Mouse (Mus musculus) retina, postnatal 7 days (tissue): Measurements from ENCODE around the gene Pcsk6.
A peak's percentile ranks its signal among the peaks of the same experiment; 100 is the strongest.
"Not testable (repeated sequence)": the region's sequence is repeated elsewhere in the genome, so short reads cannot be mapped to it uniquely, and the experiment has no call there.

ENCODE experiments used
- DNase-seq: peaks from one replicate; pipeline ENCODE4 v3.0.0-alpha.2; 2012; ENCODE audit warnings: low read depth, low spot score

The Pcsk6 gene

DNA sequence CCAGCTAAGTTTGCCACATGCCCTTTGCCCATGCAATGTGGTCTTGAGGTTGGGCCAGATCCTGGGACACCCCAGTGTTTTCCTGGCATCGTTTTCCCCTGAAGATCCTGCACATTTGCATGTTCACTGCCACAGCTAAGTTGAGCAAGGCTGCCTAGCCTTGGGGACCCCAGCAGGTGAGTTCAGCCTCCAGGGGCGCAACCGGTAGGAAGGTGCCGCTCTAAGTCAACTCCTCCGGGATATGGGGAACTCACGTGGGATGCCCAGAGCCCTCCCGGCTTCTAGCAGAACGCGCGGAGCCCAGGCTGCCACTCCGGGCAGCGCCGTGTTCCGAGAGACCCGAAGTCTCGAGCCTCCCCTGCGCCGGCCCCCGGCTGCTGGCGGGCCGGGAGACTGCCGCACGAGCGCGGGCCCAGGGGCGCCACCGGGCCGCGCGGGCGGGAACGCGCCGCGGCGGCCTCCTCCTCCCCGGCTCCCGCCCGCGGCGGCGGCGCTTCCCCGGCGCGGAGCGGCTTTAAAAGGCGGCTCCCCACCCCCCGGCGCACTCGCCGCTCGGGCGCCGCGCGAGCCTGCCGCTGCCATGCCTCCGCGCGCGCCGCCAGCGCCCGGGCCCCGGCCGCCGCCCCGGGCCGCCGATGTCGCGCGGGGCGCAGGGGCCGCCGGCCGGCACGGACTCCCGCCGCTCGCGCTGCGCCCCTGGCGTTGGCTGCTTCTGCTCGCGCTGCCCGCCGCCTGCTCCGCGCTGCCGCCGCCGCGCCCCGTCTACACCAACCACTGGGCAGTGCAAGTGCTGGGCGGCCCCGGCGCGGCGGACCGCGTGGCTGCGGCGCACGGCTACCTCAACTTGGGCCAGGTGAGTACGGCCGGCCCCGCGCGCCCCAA, at the start of gene Pcsk6:
TSS of gene Pcsk6 (plus strand) at position 144 of the 882 bp plus-strand sequence.
- DNase-seq = peak; percentile 34

DNA sequence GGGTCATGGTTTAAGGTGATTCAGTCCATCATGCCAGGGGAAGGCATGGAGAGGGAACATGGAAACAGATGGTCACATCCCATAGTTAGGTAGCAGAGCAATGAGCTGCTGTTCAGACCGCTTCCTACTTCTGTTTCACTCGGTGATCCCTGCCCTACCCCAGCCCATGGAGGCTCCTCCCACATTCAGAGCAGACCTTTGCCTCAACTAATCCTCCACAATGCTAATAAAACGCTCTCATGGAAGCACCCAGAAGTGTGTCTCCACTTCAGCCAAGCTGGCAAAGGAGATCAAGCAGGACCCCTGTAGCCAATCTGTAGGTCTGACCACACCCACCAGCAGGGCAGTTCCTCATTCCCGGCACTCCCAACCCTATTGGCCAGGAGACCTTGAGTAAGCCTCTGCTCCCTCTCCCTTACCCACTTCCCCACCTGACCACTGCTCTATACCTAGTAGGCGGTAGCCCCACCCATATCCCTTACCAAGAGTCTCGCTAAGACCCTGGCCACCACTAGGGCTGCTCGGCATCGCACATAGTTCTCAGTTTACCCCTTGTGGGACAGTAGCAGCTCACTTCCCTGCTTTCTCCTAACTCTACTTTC, 47.8 kb upstream of the Pcsk6 start:
- DNase-seq = no peak

DNA sequence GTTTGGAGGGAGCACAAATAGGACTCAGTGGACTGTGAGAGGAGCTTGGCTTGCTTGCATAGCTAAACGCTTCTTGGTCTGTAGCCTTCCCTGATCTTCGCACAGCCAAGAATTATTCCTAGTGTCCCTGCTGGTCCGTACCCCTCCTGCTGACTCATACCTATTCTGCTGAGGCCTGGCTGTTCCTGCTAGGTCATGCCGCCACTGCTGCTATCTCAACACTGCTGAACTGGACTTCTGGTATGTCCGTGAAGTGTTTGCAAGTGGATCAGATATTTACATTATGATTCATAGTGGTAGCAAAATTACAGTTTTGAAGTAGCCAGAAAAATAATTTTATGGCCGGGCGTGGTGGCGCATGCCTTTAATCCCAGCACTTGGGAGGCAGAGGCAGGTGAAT, 44.0 kb upstream of the Pcsk6 start:
- DNase-seq = no peak

DNA sequence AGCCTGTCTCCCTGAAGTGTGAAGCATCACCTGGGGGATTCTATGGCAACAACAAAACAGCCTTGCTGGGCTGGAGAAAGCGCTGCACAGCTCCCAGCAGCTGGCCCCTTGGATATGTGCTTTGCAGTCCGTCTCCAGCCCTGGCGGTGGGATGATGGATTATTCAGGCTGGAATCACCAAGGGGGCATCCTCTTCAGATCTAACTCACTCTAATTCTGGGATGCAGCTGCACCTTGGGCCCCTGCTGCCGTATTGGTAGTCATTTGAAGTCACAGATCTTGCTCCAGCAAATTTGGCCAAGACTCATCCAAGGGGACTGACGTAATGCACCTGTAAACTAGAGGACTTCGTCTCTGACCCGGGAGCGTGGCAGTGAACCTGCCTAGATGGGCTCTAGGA, 41.1 kb upstream of the Pcsk6 start:
- no peak for DNase-seq

DNA sequence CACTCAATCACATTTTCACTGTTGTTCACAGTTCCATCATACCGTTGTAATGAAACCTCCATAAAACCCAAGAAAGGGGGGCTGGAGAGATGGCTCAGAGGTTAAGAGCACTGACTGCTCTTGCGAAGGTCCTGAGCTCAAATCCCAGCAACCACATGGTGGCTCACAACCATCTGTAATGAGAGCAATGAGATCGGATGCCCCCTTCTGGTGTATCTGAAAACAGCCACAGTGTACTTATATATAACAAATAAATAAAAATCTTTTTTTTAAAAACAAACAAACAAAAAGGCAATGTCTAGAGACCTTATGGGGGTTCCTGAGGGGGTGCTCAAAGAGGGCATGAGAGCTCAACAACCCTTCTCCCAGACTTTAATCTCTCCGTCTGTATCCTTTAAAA, 39.6 kb upstream of the Pcsk6 start:
- DNase-seq = not testable (repeated sequence)

DNA sequence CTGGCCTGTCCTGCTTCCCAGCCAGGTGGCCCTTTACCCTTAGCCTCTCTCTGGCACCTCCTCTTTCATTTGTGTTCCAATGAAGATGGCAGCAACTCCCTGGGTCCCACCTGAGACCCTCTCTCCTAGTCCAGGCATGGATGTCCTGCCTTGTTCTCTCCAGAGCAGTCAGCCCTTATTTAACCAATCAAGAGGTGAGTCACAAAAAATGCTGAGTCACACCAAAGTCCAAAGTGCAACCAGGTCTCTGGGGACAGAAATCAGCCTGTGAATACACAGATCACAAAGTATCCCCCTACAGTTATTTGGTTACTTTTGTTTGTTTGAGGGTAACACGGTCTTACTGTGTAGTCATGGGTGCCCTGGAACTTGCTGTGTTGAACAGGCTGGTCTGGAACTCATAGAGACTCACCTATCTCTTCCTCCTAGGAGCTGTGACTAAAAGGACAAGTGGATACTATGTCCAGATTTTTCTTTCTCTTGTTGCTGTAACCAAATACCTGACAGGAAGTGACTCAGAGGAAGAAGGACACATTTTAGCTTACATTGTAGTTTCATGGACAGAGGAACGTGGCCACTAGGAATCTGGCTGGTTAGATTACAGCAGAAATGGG, 38.9 kb upstream of the Pcsk6 start:
- no peak for DNase-seq

DNA sequence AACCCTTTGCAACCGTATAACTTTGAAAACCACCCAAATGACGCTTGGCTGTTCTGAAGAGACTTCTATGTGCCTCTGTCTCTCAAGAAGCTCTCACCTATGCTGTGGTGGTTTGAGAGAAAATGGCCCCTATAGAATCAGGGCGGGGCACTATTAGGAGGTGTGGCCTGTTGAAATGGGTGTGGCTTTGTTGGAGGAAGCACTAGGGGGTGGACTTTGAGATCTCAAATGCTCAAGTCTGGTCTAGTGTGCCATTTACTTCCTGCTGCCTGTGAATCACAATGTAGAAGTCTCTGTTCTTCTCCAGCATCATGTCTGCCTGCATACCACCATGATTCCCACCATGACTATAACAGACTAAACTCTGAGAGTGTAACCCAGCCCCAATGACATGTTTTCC, 21.8 kb upstream of the Pcsk6 start:
- no peak for DNase-seq

DNA sequence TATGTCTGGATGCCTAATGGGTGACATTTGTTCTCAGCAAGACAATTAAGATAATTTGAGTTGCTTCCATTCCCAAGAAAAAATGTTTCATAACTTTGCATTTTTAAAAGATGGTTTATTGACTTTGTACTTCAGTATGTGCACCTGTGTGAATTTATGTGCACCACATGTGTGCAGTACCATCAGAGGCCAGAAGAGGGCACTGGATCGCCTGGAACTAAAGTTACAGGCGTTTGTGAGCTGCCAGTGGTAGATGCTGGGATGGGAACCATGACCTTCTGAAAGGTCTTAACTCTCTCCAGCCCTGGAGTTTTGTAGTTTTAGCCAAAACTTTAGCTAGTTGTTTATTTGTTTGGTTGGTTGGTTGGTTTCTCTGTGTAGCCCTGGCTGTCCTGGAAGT, 18.3 kb upstream of the Pcsk6 start:
- no peak for DNase-seq

DNA sequence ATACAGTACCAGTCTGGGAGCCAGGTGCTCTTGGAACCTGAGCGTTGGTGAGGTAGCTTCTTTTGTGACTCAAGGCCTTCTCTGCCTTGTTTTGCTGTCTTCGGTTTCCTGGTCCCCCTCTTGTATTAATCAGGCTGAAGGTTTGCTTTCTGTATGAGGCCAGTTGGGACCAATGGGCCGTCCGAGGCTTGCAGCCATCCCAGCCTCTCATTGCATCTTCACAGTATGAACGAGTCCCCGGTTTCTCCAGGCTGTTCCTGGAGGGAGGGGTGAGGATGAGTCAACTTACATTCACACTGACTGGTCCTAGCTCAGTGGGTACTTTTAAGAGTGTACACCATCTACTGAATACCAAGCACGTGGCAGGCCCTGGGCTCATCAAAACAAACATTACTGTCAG, 553 bp upstream of the Pcsk6 start:
- DNase-seq = no peak

DNA sequence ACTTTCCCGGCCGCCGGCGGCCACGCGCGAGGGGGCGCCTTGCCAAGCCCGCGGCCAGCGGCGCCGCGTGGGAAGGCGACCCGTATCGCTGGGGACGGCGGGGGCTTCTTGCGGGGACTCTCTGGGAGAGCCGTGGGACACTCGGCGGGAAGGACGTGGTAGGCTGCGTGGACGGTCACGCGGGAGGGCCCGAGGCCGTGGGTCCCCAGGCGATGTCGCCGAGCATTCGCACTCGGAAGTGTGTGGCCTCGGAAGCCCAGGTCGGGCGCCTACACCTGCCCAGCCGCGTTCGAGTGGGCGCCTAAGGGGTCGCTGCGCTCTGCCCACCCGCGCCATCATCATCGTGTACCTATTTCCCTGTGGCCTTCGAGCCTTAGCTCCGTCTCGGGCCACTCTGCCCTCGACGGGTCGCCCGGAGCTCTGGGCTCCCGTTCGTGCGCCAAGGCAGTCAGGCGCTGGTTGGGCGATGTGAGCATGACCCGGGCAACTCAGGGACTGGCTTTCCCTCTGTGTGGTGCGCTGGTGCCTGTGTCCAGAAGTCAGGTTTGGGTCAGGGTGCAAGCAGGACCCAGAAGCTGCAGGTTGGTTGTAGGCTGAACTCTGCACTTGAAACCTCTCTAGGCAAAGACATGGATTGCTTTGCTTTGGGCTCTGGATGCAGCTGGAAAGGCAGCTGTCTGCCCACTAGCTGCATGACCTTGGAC, 1.1 kb downstream of the Pcsk6 start:
- DNase-seq = no peak

DNA sequence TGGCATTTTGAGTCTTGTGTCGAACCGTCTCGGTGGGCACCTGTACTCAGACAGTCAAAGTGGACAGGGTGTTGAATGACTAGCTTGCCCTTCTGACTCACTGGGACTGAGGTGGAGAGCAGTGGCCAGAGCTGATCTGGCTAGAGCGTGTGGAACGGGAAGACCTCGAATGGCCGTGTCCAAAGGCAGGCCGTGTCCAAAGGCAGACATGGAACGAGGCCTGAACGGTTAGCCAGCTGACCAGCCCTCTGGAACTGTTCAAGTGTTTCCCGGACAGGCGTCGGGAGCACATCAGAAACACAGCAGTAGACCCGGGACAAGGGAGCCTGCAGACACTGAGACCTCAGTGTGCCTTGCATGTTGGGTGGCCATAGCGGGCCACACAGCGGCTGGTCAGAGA, 7.6 kb downstream of the Pcsk6 start:
- DNase-seq = no peak

DNA sequence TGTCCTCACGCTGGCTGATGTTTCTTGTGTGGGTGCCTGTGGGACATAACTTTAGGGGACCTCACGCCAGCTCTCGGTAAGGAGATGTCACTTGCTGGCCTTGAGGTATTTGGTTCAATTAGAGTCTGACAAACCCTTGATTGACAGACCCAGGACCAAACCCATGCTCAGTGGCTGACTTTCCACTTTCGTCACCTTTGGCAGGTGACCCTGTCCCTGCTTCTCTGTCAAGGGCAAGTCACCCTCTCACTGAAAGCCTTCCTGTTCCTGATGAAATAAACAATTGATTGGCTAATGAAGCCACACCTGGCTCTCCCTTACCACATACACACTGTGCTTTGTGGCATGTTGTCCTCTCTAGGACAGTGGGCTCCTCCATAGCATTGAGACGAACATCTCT, 8.3 kb downstream of the Pcsk6 start:
- no peak for DNase-seq

DNA sequence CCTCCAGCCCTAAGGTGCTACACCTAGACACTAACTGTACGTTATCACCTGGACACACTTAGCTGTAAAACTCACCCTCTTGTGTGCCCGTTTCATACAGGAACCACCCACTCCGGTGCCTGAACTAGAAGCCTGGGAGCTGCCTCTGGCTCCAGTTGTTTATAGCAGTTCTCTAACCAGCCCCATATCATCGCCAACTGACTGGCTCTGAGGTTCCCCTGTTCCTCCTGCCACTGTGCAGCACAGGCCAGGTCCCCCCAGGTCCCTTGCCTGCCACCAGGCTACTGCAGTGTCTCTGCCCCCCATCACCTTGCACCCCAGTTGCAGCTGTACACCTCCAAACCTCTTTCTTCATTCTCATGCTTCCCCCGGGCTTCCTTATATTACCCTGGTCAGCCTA, 8.7 kb downstream of the Pcsk6 start:
- no peak for DNase-seq

DNA sequence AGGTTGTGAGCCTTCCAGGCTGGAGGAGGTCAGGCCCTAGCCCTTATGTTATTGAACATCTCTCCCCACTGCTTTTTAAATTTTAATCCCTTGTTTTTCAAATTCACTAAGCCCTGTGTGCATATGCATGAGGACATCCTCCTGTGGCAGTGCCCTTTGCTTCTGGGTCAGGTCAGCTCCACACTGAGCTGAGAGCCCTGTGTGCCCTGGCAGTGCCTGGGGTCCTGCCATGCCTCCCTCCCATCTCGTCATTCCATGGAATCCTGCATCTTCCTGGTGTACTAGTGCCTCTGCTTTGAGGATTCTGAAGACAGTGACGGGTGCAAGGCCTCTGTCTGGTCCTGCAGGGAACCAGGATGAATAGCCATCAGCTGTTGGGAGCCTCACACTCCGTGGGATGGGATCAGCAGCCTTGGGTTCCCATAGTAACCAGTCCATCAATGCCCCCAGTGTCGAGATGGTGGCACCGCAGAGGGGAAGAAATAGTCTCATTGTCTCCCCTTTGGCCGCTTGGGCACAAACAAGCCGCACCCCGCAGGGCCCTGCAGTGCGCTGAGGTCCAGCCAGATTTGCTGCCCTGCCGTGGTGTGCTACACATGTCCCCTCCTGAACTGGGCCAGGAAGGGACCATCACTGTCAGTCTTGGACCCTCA, 9.5 kb downstream of the Pcsk6 start:
- peak; percentile 23 for DNase-seq

DNA sequence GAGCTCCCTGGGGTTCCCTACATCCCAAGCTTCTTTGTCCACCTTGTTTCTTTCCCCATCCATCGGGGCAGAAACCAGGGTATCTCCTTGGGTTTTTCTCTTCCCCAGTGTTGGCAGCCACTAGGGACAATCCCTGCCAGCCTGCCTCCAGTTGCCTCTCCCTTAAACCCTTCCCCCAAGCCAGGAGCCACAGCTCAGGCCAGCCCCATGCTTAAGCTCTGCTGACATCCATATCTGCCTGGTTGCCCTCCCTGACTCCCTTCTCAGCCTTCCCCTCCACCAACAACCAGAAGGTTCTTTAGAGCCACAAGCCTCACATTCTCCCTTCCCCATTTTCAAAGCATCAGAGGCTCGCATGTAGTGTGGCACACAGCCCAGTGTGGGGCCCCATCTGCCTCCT, 10.3 kb downstream of the Pcsk6 start:
- DNase-seq = no peak

DNA sequence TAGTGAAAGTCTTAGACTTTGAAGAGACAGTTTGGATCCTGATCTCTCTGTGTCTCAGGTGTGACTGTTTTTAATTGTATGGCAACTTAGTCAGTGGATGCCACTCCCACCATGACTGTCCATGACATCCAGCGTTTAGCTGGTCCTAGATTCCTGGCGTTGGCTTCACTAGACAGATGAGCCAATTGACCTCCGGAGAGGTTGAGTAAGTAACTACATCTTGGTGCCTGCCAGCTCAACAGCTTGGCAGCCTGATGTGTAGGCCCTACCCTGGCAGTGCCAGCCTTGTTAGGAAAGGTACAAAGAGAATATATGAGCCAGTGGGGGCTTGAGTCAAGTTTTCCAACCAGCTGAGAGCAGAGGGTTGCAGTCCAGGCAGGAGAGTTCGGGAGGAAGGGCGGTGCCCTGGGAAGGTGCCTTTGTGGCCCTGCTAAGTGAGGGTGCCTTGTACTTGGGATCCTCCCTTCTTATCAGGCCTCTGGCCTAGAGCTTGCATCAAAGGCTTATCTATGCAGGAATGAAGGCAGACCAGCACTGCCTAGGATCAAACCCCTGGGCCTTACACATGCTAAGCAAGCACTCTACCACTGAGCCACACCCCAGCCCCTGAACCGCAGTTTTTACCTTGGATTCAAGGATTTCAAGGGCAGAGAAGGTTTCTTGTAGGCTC, 11.8 kb downstream of the Pcsk6 start:
- DNase-seq = no peak

DNA sequence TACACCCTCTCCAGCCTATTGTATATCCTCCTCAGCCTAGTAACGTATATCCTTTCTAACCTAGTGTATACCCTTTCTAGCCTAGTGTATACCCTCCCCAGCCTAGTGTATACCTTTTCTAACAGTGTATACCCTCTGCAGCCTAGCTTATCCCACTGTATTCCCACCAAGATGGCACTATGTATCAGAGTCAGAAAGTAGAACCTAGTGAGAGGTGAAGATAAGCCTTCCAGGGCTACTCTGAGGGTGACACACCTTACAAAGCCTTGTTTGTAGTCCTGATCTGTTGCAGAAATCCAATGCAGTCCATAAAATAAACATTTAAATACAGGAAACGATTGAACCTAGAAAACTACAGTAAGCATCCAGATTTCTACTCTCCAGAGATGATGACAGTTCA, 12.4 kb downstream of the Pcsk6 start:
- no peak for DNase-seq

DNA sequence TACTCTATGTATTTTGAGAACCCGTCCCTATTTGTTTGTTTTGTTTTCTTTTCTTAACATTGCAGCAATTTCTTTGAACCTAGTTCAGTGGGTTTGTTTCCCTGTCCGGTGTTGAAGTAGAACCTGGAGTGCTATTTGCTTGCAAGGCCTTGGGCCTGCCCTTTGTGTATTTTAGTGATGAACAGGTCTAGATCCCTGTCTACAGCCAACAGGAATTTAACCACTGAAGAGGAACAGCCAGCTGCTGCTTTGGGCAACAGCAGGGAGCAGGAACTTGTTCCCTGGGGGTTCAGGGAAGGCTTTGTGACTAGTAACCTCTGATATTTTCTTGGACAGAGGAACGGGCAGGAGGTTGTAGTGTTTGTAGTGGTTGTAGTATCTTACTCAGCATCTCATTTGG, 15.1 kb downstream of the Pcsk6 start:
- DNase-seq = no peak

DNA sequence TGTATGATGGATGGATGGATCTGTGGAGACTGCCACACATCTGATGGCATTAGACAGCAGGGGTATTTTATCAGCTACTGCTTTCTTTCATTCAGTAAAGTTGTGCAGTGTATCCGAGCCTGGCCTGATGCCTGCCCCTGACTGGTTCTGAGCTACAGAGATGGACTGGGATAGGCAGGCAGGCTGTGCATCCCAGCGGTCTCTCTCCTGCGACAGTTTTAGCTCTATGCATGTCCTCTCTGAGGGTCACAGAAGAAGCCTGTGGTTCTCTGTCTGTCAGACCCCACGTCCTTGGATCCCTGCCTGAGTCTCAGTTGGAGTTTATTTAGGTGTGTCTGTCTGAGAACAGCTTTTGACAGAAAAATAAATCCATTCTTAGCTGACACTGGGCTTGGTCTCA, 16.7 kb downstream of the Pcsk6 start:
- DNase-seq = no peak

DNA sequence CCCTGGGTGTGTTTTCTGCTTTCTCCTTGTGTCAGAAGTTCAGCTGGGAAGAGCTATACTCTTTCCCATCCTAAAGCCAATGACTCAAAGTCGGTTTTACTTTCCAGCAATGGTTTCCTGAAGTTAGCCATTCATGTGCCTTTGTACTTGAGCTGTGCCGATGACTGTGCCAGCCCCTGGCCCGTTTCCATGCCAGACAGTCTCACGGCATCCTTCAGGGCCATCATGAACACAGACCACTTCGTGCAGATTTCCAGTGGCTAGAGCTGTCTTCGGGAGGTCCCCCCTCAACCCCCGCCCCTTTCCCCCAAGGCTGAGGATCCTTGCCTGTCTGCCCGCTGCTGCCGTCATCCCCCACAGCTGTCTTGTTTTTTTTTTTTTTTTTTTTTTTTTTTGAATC, 17.8 kb downstream of the Pcsk6 start:
- no peak for DNase-seq

DNA sequence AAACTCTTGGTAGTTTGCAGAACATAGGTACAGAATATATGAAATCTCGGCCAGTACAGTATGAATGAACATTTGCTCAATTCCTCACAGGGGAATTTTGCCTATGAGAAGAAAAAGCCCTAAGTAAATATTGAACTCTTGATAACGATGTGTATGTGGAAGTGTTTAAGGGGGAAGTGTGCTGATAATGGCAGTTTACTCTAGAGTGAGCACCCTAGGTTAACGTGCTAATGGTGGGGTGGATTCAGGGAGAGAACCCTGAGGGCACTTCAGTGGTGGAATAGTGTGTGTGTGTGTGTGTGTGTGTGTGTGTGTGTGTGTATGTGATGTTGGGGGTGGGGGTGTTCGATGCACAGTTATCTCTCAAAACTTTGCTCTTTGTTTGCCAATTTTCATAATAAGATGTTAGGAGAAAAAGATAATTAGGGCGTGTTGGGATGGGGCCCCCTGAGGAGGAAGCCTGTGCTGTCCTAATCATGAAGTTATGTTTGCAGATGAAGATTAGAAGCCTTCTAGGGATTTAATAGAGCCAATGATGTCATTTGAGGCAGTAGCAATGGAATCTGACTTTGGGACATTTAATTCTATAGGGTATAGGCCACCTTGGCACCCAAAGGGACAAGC, 19.2 kb downstream of the Pcsk6 start:
- no peak for DNase-seq
